Mouse (Mus musculus) liver, postnatal 0 days (tissue): ENCODE measurements around the gene Mpv17l2.

Experiments
- CTCF ChIP-seq: sonication (generic); IDR thresholded peaks from 2 replicates; pipeline ENCODE4 v1.5.1; 2016; ENCODE audit warnings: antibody characterized with exemption, low read depth
- EP300 ChIP-seq: IDR thresholded peaks from 2 replicates; pipeline ENCODE4 v1.6.1; 2016; ENCODE audit warnings: antibody characterized with exemption, low read depth, mild to moderate bottlenecking

GRCm38 (mm10) chr8:70800648-70801047 is 39.9 kb upstream of the Mpv17l2 start:
- TF ChIP-seq CTCF (no peak), EP300 (no peak)
